Mouse (Mus musculus) ES-Bruce4 (cell line): Measurements from ENCODE around the gene Zbbx.

Experiments used
- CTCF ChIP-seq: IDR thresholded peaks from one replicate; pipeline ENCODE4 v1.8.1; 2011; ENCODE audit warnings: low read depth, low read length
- EP300 ChIP-seq: IDR thresholded peaks from 2 replicates; pipeline ENCODE4 v1.6.1; 2011; ENCODE audit warnings: low read depth, low read length; ENCODE audit not compliant: insufficient read depth
- POLR2A ChIP-seq: IDR thresholded peaks from one replicate; pipeline ENCODE4 v1.8.1; 2011; ENCODE audit warnings: low read length; ENCODE audit not compliant: insufficient read depth

GRCm38 (mm10) chr3:75164838-75165496 is at the start of gene Zbbx:
- TF ChIP-seq CTCF = no peak
- TF ChIP-seq POLR2A = no peak
- no peak for TF ChIP-seq EP300
